Comparison of ENCODE assay signal across 9 mouse cellular contexts in the genomic region with DNA sequence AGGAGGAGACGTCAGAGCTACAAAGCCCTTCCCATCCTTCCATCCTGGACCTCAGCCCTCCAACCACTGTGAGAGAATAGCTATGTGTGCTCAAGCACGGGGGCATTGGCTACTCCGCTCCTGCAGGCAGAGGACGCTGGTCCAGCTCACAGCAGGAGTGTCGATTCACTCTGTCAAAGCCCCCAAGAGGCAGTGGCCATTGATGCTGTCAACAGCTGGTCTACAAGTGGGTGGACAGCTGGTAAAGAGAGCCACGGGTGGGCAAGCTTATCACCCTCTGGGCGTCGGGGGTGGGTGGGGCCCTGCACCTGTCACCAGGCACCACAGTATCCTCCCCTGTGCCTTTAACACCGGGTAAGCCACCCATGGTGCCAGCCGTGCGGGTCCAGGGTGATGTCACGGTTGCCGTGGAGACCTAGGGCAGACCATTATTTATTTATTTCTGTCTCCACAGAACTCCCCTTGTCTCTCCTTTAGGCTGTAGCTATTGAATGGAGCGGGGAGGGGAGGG. TPM values are rescaled to one million over a fixed set of nuclear protein-coding genes. Genes with fewer than 3 reads are reported as not detected.
A peak's percentile ranks its signal among the peaks of the same experiment; 100 is the strongest.
DNase-seq lines count a peak whose midpoint lies in the region; ATAC-seq lines count a peak whose summit lies in the region.
"Had no signal": no experiment of that assay in that cellular context is flagged by ENCODE, and none has a peak within 500 bp of the region (broad histone marks: within the 10 kb centered on the region; RNA-seq: fewer than 3 reads in every experiment).

No protein-coding gene starts in this region.

- no peaks in the 10 kb centered on the region for H3K36me3 ChIP-seq in intestine, embryonic 14.5 days (ENCODE audit: control insufficient read depth, insufficient read depth, low read length)
- no peaks in the 10 kb centered on the region for H3K36me3 ChIP-seq in intestine, embryonic 16.5 days (ENCODE audit: control insufficient read depth, insufficient read depth, low read length)
- no peaks in the 10 kb centered on the region for H3K36me3 ChIP-seq in heart, embryonic 11.5 days (ENCODE audit: control insufficient read depth, insufficient read depth, low read length)

- no peaks in the 10 kb centered on the region for H3K27me3 ChIP-seq in intestine, embryonic 14.5 days (replicated peaks; ENCODE audit: control insufficient read depth, insufficient read depth, low read length)
- H3K27me3 ChIP-seq in intestine, embryonic 16.5 days (replicated peaks; ENCODE audit: control insufficient read depth, insufficient read depth, low read length): no peaks in the 10 kb centered on the region; the same call in 1 of the 2 replicates
- no peaks in the 10 kb centered on the region; the same call in 1 of the 2 replicates for H3K27me3 ChIP-seq in heart, embryonic 11.5 days (ENCODE audit: control insufficient read depth, insufficient read depth, low read length)

- no peaks in the 10 kb centered on the region for H3K4me1 ChIP-seq in intestine, embryonic 14.5 days (replicated peaks; ENCODE audit: control insufficient read depth, insufficient read depth, low read length)
- H3K4me1 ChIP-seq in intestine, embryonic 16.5 days (ENCODE audit: control insufficient read depth, insufficient read depth, low read length): no peaks in the 10 kb centered on the region
- no peaks in the 10 kb centered on the region for H3K4me1 ChIP-seq in heart, embryonic 11.5 days (ENCODE audit: control insufficient read depth, insufficient read depth, low read length)

- intact Hi-C loops in left cerebral cortex, postnatal 25 days (cut with DNase I): loop anchor here (5.0 kb wide), 1 partner anchor 134 kb away; no protein-coding TSS in a partner anchor

- no peak overlapping the region for H3K4me2 ChIP-seq in intestine, embryonic 14.5 days (ENCODE audit: low read length)
- H3K4me2 ChIP-seq in intestine, embryonic 16.5 days (ENCODE audit: low read depth, low read length): no peak overlapping the region
- H3K4me2 ChIP-seq in heart, embryonic 11.5 days: no peak overlapping the region

- peak; percentile 59 for DNase-seq in intestine, embryonic 14.5 days (ENCODE audit: low spot score)
- DNase-seq in frontal cortex, adult 2 months (ENCODE audit: extremely low spot score in 1 of 2, low spot score in 1 of 2): peak; percentile 50 to 62
- DNase-seq in left cerebral cortex, postnatal 25 days (ENCODE audit: low spot score in 2 of 2): peak; percentile 63 to 74
- DNase-seq in right cerebral cortex, postnatal 25 days: peak; percentile 59
- no peak for DNase-seq in spleen, postnatal 36 days (ENCODE audit: low spot score in 2 of 2)
- DNase-seq in liver: no peak

- no peak overlapping the region for H3K9ac ChIP-seq in intestine, embryonic 14.5 days (ENCODE audit: low read length)
- H3K9ac ChIP-seq in intestine, embryonic 16.5 days (ENCODE audit: low read depth, low read length): no peak overlapping the region
- no peak overlapping the region for H3K9ac ChIP-seq in heart, embryonic 11.5 days (ENCODE audit: low read depth, low read length)

- no peaks in the 10 kb centered on the region for H3K9me3 ChIP-seq in intestine, embryonic 14.5 days (ENCODE audit: control insufficient read depth, low read length)
- H3K9me3 ChIP-seq in intestine, embryonic 16.5 days (ENCODE audit: control insufficient read depth, low read length): no peaks in the 10 kb centered on the region
- no peaks in the 10 kb centered on the region for H3K9me3 ChIP-seq in heart, embryonic 11.5 days (replicated peaks; ENCODE audit: control insufficient read depth, low read length)

- no peak overlapping the region for H3K27ac ChIP-seq in intestine, embryonic 14.5 days (ENCODE audit: low read depth)
- no peak overlapping the region for H3K27ac ChIP-seq in intestine, embryonic 16.5 days (ENCODE audit: low read length)
- H3K27ac ChIP-seq in heart, embryonic 11.5 days (ENCODE audit: low read depth, low read length): no peak overlapping the region

- H3K4me3 ChIP-seq in intestine, embryonic 14.5 days (ENCODE audit: low read depth, low read length): no peak overlapping the region
- no peak overlapping the region for H3K4me3 ChIP-seq in intestine, embryonic 16.5 days (ENCODE audit: low read length)
- no peak overlapping the region for H3K4me3 ChIP-seq in heart, embryonic 11.5 days (ENCODE audit: low read depth, low read length)

- peak; percentile 26; the same call in 1 of the 2 replicates for ATAC-seq in intestine, embryonic 14.5 days (replicated peaks; ENCODE audit: low FRiP score, low TSS enrichment, low read depth)
- ATAC-seq in intestine, embryonic 16.5 days: no peak
- no peak for ATAC-seq in heart, embryonic 11.5 days (replicated peaks; ENCODE audit: insufficient number of reproducible peaks, low FRiP score, low TSS enrichment)

- 63% methylated on average over 14 of the region's 14 CpGs for WGBS in intestine, embryonic 14.5 days
- WGBS in intestine, embryonic 16.5 days: 60% methylated on average over 14 of the region's 14 CpGs
- 49% methylated on average over 14 of the region's 14 CpGs for WGBS in heart, embryonic 11.5 days (ENCODE audit: insufficient replicate concordance)

RNA-seq across cellular contexts. Expression of gene Mmd2, which starts 24.9 kb away (rescaled TPM):
- polyA plus RNA-seq in intestine, embryonic 14.5 days (2014; fragmentation: Nextera tagmentation; extraction: Ambion mirVana): 1.6 and 1.7 TPM in 2 replicates
- polyA plus RNA-seq in intestine, embryonic 16.5 days (2015; fragmentation: Nextera tagmentation; extraction: Ambion mirVana): 1.6 and 1.7 TPM in 2 replicates
- polyA plus RNA-seq in frontal cortex, adult 2 months (2012; rRNA removed): 108 and 118 TPM in 2 replicates
- total RNA-seq in left cerebral cortex, postnatal 25 days (2021): 100 to 1,000 TPM; 110 to 118 TPM
- polyA plus RNA-seq in heart, embryonic 11.5 days (2014; fragmentation: Nextera tagmentation; extraction: Ambion mirVana): 0.13 and 0.29 TPM in 2 replicates
- total RNA-seq: common myeloid progenitor, adult 5-6 weeks had no signal

RNA-seq across cellular contexts. Expression of gene Radil, which starts 32.8 kb away (rescaled TPM):
- polyA plus RNA-seq in intestine, embryonic 14.5 days (2014; fragmentation: Nextera tagmentation; extraction: Ambion mirVana): 2.4 and 2.5 TPM in 2 replicates
- polyA plus RNA-seq in intestine, embryonic 16.5 days (2015; fragmentation: Nextera tagmentation; extraction: Ambion mirVana): 1.6 and 2.2 TPM in 2 replicates
- polyA plus RNA-seq in frontal cortex, adult 2 months (2012; rRNA removed): 17.3 and 20.1 TPM in 2 replicates
- total RNA-seq in left cerebral cortex, postnatal 25 days (2021): 10 to 100 TPM; 18.1 to 21.0 TPM
- 7.5 and 10.0 TPM in 2 replicates for polyA plus RNA-seq in heart, embryonic 11.5 days (2014; fragmentation: Nextera tagmentation; extraction: Ambion mirVana)
- total RNA-seq: common myeloid progenitor, adult 5-6 weeks had no signal

RNA-seq across cellular contexts. Expression of gene Wipi2, which starts 43.8 kb away (rescaled TPM):
- polyA plus RNA-seq in intestine, embryonic 14.5 days (2014; fragmentation: Nextera tagmentation; extraction: Ambion mirVana): 45.6 and 46.5 TPM in 2 replicates
- 33.6 and 33.8 TPM in 2 replicates for polyA plus RNA-seq in intestine, embryonic 16.5 days (2015; fragmentation: Nextera tagmentation; extraction: Ambion mirVana)
- 64.4 and 74.2 TPM in 2 replicates for polyA plus RNA-seq in frontal cortex, adult 2 months (2012; rRNA removed)
- 10 to 100 TPM; 96.8 to 99.9 TPM for total RNA-seq in left cerebral cortex, postnatal 25 days (2021)
- 28.3 and 38.3 TPM in 2 replicates for polyA plus RNA-seq in heart, embryonic 11.5 days (2014; fragmentation: Nextera tagmentation; extraction: Ambion mirVana)

RNA-seq across cellular contexts. Expression of gene Papolb, which starts 53.8 kb away (rescaled TPM):
- polyA plus RNA-seq in intestine, embryonic 14.5 days (2014; fragmentation: Nextera tagmentation; extraction: Ambion mirVana): 0.04 and 0.15 TPM in 2 replicates
- polyA plus RNA-seq in intestine, embryonic 16.5 days (2015; fragmentation: Nextera tagmentation; extraction: Ambion mirVana): 0.05 TPM in 1 of 2 replicates, not detected in the other
- 0.36 and 0.42 TPM in 2 replicates for polyA plus RNA-seq in frontal cortex, adult 2 months (2012; rRNA removed)
- 1 to 10 TPM in 1 of 2 experiments, under 1 TPM in 1; 0.69 to 1.0 TPM for total RNA-seq in left cerebral cortex, postnatal 25 days (2021)
- 0.37 and 0.39 TPM in 2 replicates for polyA plus RNA-seq in heart, embryonic 11.5 days (2014; fragmentation: Nextera tagmentation; extraction: Ambion mirVana)
- total RNA-seq: common myeloid progenitor, adult 5-6 weeks had no signal

Comparison
In these comparisons a context has a peak if more than half of its experiments do, and no peak if none do; other contexts are left out.
1. DNase-seq: peak in intestine, embryonic 14.5 days (single experiment), frontal cortex, adult 2 months (2 of 2), left cerebral cortex, postnatal 25 days (2 of 2) and right cerebral cortex, postnatal 25 days (single experiment); none in spleen, postnatal 36 days (0 of 2) and liver (single experiment).
2. RNA of gene Mmd2, which starts 24.9 kb away (polyA plus RNA-seq): 108 to 118 TPM in frontal cortex, adult 2 months; 1.6 to 1.7 TPM in intestine, embryonic 16.5 days, 1.6 to 1.7 TPM in intestine, embryonic 14.5 days and 0.13 to 0.29 TPM in heart, embryonic 11.5 days; every median in the first group is over 10 times any median in the second.